Mouse (Mus musculus) large intestine, adult 2 months (tissue): ENCODE measurements around the gene Xcr1. TPM values are rescaled to one million over a fixed set of nuclear protein-coding genes. Genes with fewer than 3 reads are reported as not detected.

ENCODE experiments used
- DNase-seq: peaks from one replicate; pipeline ENCODE4 v3.0.0-alpha.2; 2012; ENCODE audit warnings: low read depth, low spot score
- WGBS: fragments of 180-500 bp; shearing (Covaris S2); methylation state at CpG from one replicate; pipeline ENCODE4 v1.1.7; 2018; 5-methylcytosine and 5-hydroxymethylcytosine counted together
- polyA plus RNA-seq: library from polyadenylated mRNA; depleted of rRNA; stranded (reverse); fragments of >200 nt; gene quantifications from 2 replicates; pipeline ENCODE4 v1.2.3, GENCODE M21; 2012; rRNA removed

Xcr1 gene
- polyA plus RNA-seq, 1 experiment: 0.30 TPM

GRCm38 (mm10) chr9:123818601-123819000 lies 43.2 kb downstream of the Xcr1 start:
- 86% methylated on average over 2 of the region's 2 CpGs for WGBS
- no peak for DNase-seq

GRCm38 (mm10) chr9:123815996-123816395 lies 45.8 kb downstream of the Xcr1 start:
- no peak for DNase-seq
- WGBS: 57% methylated on average over 1 of the region's 1 CpGs

GRCm38 (mm10) chr9:123815444-123815843 lies 46.4 kb downstream of the Xcr1 start:
- 83% methylated on average over 3 of the region's 3 CpGs for WGBS
- no peak for DNase-seq

GRCm38 (mm10) chr9:123814821-123815220 lies 47.0 kb downstream of the Xcr1 start:
- no peak for DNase-seq
- 86% methylated on average over 4 of the region's 4 CpGs for WGBS

GRCm38 (mm10) chr9:123814326-123814725 lies 47.5 kb downstream of the Xcr1 start:
- DNase-seq: no peak

GRCm38 (mm10) chr9:123811831-123812230 lies 50.0 kb downstream of the Xcr1 start:
- 88% methylated on average over 3 of the region's 3 CpGs for WGBS
- no peak for DNase-seq

More at GRCm38 (mm10) chr9:123814326-123814725, 47.5 kb downstream of the Xcr1 start:
- 63% methylated on average over 2 of the region's 2 CpGs for WGBS

- no peak for DNase-seq
- WGBS: 55% methylated on average over 7 of the region's 7 CpGs
These were observed 53.2 kb downstream of the Xcr1 start for GRCm38 (mm10) chr9:123808583-123808982.

- DNase-seq: no peak
- whole genome bisulfite sequencing: 89% methylated on average over 5 of the region's 5 CpGs
These were observed 55.6 kb downstream of the Xcr1 start, which contains the start of gene Cxcr6 for GRCm38 (mm10) chr9:123806267-123806666. Gene Cxcr6 (plus strand): TSS chr9:123806475.

GRCm38 (mm10) chr9:123805241-123805640 lies 56.6 kb downstream of the Xcr1 start:
- DNase-seq: no peak
- WGBS: 88% methylated on average over 2 of the region's 2 CpGs

- no peak for DNase-seq
These were observed 58.9 kb downstream of the Xcr1 start for GRCm38 (mm10) chr9:123802896-123803295.

GRCm38 (mm10) chr9:123802421-123802820 lies 59.4 kb downstream of the Xcr1 start:
- DNase-seq: no peak
- 94% methylated on average over 2 of the region's 2 CpGs for WGBS

Other genes starting within 250 kb of the Xcr1 start
- 1.2 and 1.7 TPM in 2 replicates for gene Slc6a20b, start 229.5 kb downstream of the Xcr1 start, polyA plus RNA-seq
- 4.7 and 10.7 TPM in 2 replicates for gene Ccr9, start 183.6 kb downstream of the Xcr1 start, polyA plus RNA-seq
- 90.4 and 150 TPM in 2 replicates for gene Slc6a20a, start 183.1 kb downstream of the Xcr1 start, polyA plus RNA-seq
- 1.3 and 3.8 TPM in 2 replicates for gene Lztfl1, start 144.3 kb downstream of the Xcr1 start, polyA plus RNA-seq
- gene Cxcr6, start 55.6 kb downstream of the Xcr1 start, polyA plus RNA-seq: 3.6 and 3.8 TPM in 2 replicates
- gene Fyco1, start 10.1 kb downstream of the Xcr1 start, polyA plus RNA-seq: 3.4 and 6.3 TPM in 2 replicates
- gene Ccr1, start 106.7 kb upstream of the Xcr1 start, polyA plus RNA-seq: 4.4 and 5.2 TPM in 2 replicates
- 0.25 TPM in 1 of 2 replicates, not detected in the other for gene Ccr1l1, start 116.4 kb upstream of the Xcr1 start, polyA plus RNA-seq
- 0.11 and 0.19 TPM in 2 replicates for gene Ccr3, start 159.9 kb upstream of the Xcr1 start, polyA plus RNA-seq
- gene Ccr2, start 239.9 kb upstream of the Xcr1 start, polyA plus RNA-seq: 1.0 and 2.2 TPM in 2 replicates